Mouse (Mus musculus): ENCODE data around the gene Cbarp.

- TF ChIP-seq POLR2A (IDR thresholded peaks at IDR 0.05; ENCODE audit: insufficient read depth, low read depth, low read length) (peak; percentile 66), CTCF (IDR thresholded peaks at IDR 0.05) (peak; percentile 33; the same call in 1 of the 2 replicates), EP300 (IDR thresholded peaks at IDR 0.05; ENCODE audit: insufficient read depth, low read depth, low read length) (peak; percentile 33; the same call in 1 of the 2 replicates)
Observed at GRCm38 (mm10) chr10:80116927-80117691, 23.5 kb downstream of the Cbarp start.

Measured in heart, adult 2 months (tissue).